Mouse (Mus musculus) left cerebral cortex, postnatal 36 days (tissue): ENCODE measurements around the gene Il17d. TPM values are rescaled to one million over a fixed set of nuclear protein-coding genes. Genes with fewer than 3 reads are reported as not detected.

Source experiments
- DNase-seq, 2 experiments: peaks; one replicate each; pipeline ENCODE4 v3.0.0; 2021 to 2022; ENCODE audit warnings: low spot score in 2 of 2, mixed read lengths in 1 of 2
- intact Hi-C: fragments of 180-260 bp; cut with DNase I; formaldehyde crosslinking; loops from one replicate; pipeline ENCODE4 v1.15.1; 2025
- total RNA-seq, 2 experiments: library from RNA; stranded (reverse); gene quantifications; 2 replicates each; pipeline ENCODE4 v1.2.3; 2021

The Il17d gene
- total RNA-seq, 2 experiments from 2014 or later: 15.0 to 17.1 TPM

- intact Hi-C loops: loop anchor here (5.0 kb wide), 1 partner anchor 48 kb away; no protein-coding TSS in a partner anchor
- DNase-seq: no peak
Observed at GRCm38 (mm10) chr14:57574792-57575587, 50.4 kb downstream of the Il17d start.

GRCm38 (mm10) chr14:57576364-57577060 is 51.9 kb downstream of the Il17d start:
- intact Hi-C loops: no loop called here

GRCm38 (mm10) chr14:57591830-57592229 is 67.3 kb downstream of the Il17d start:
- intact Hi-C loops: no loop called here
- no peak for DNase-seq

More at GRCm38 (mm10) chr14:57576364-57577060, 51.9 kb downstream of the Il17d start:
- no peak for DNase-seq

Other genes with a start within 250 kb of the Il17d start
- 10 to 100 TPM; 17.4 to 22.3 TPM for gene Cryl1, start 126.2 kb upstream of the Il17d start, total RNA-seq
- 10 to 100 TPM; 18.9 to 23.0 TPM for gene Ift88, start 100.7 kb upstream of the Il17d start, total RNA-seq
- gene Eef1akmt1, start 46.8 kb downstream of the Il17d start, total RNA-seq: 10 to 100 TPM; 33.1 to 38.1 TPM
- gene Xpo4, start 140.7 kb downstream of the Il17d start, total RNA-seq: 10 to 100 TPM; 11.3 to 14.8 TPM
- not detected for gene Gm49361, start 221.3 kb downstream of the Il17d start, total RNA-seq
- 10 to 100 TPM; 17.0 to 20.2 TPM for gene Lats2, start 233.6 kb downstream of the Il17d start, total RNA-seq